Mouse (Mus musculus) cortical plate, adult 2 months (tissue): ENCODE data around the gene Olfr195.

Experiments used
- CTCF ChIP-seq: fragments of 200-500 bp; IDR thresholded peaks from 2 replicates; pipeline ENCODE4 v1.5.1; 2011; ENCODE audit warnings: mild to moderate bottlenecking, control low read depth, low read length; ENCODE audit not compliant: insufficient read depth; ENCODE audit errors: extremely low read depth
- POLR2A ChIP-seq: fragments of 200-500 bp; IDR thresholded peaks from 2 replicates; pipeline ENCODE4 v1.6.1; 2011; ENCODE audit warnings: mild to moderate bottlenecking, low read length, control low read depth; ENCODE audit not compliant: insufficient read depth; ENCODE audit errors: extremely low read depth

- TF ChIP-seq CTCF: no peak
- no peak for TF ChIP-seq POLR2A
Observed at GRCm38 (mm10) chr16:59170354-59170753, 23.5 kb downstream of the Olfr195 start, which contains the start of gene Olfr196.
